Mouse (Mus musculus) midbrain, embryonic 16.5 days (tissue): Measurements from ENCODE around the gene Tbc1d9b. TPM values are rescaled to one million over a fixed set of nuclear protein-coding genes. Genes with fewer than 3 reads are reported as not detected.
"Not testable (repeated sequence)": the region's sequence is repeated elsewhere in the genome, so short reads cannot be mapped to it uniquely, and the experiment has no call there.

Source experiments
- ATAC-seq: fragments of 200-750 bp; cut with Nextera tagmentation; 2 replicates; pipeline ENCODE4 v1.8.0; 2017; ENCODE audit warnings: moderate TSS enrichment
- H3K27ac ChIP-seq: fragments of 300-500 bp; sonication (generic); 2 replicates; pipeline ENCODE4 v1.5.1; 2014; ENCODE audit warnings: mild to moderate bottlenecking, low read length, mixed read lengths
- H3K27me3 ChIP-seq: fragments of 300-500 bp; sonication (generic); 2 replicates; pipeline ENCODE4 v1.6.1; 2014; ENCODE audit warnings: low read depth, low read length, mixed read lengths; ENCODE audit not compliant: control insufficient read depth, insufficient read depth
- H3K36me3 ChIP-seq: fragments of 300-500 bp; sonication (generic); 2 replicates; pipeline ENCODE4 v1.6.1; 2014; ENCODE audit warnings: mild to moderate bottlenecking, low read length, moderate library complexity, mixed read lengths; ENCODE audit not compliant: control insufficient read depth, insufficient read depth
- H3K4me1 ChIP-seq: fragments of 300-500 bp; sonication (generic); 2 replicates; pipeline ENCODE4 v1.6.1; 2014; ENCODE audit warnings: mild to moderate bottlenecking, low read length, mixed read lengths; ENCODE audit not compliant: control insufficient read depth, insufficient read depth
- H3K4me2 ChIP-seq: fragments of 300-500 bp; sonication (generic); 2 replicates; pipeline ENCODE4 v1.6.1; 2014; ENCODE audit warnings: mild to moderate bottlenecking, low read length, mixed read lengths
- H3K4me3 ChIP-seq: fragments of 300-500 bp; sonication (generic); 2 replicates; pipeline ENCODE4 v1.5.1; 2014; ENCODE audit warnings: low read depth, mild to moderate bottlenecking, low read length, moderate library complexity, mixed read lengths
- H3K9ac ChIP-seq: fragments of 300-500 bp; sonication (generic); 2 replicates; pipeline ENCODE4 v1.6.1; 2014; ENCODE audit warnings: low read depth, low read length, mixed read lengths
- H3K9me3 ChIP-seq: fragments of 300-500 bp; sonication (generic); replicated peaks from 2 replicates; pipeline ENCODE4 v1.6.1; 2014; ENCODE audit warnings: mild to moderate bottlenecking, low read length, mixed read lengths; ENCODE audit not compliant: control insufficient read depth, poor library complexity, severe bottlenecking
- WGBS: fragments of 180-500 bp; shearing (Covaris S2); extraction: QIAGEN DNeasy Blood & Tissue Kit; methylation state at CpG from one replicate; pipeline ENCODE4 v1.1.7; 2014; 5-methylcytosine and 5-hydroxymethylcytosine counted together
- polyA plus RNA-seq: library from polyadenylated mRNA; unstranded; fragments of >200 nt; fragmentation: Nextera tagmentation; extraction: Ambion mirVana; gene quantifications from 2 replicates; pipeline ENCODE4 v1.2.1, GENCODE M21; 2015

The Tbc1d9b gene
- polyA plus RNA-seq, 1 experiment from 2014 or later = 38.4 TPM

GRCm38 (mm10) chr11:50100548-50101307 lies 30.5 kb upstream of the Tbc1d9b start:
- Histone ChIP-seq H3K27ac (no peak overlapping the region), H3K9ac (no peak overlapping the region), H3K27me3 (no peaks in the 10 kb centered on the region), H3K4me1 (no peaks in the 10 kb centered on the region), H3K36me3 (peaks cover 16% of the 10 kb centered on the region), H3K4me3 (no peak overlapping the region), H3K9me3 (no peaks in the 10 kb centered on the region), H3K4me2 (no peak overlapping the region)
- 75% methylated on average over 2 of the region's 2 CpGs for WGBS
- no peak for ATAC-seq

GRCm38 (mm10) chr11:50101962-50102361 lies 29.2 kb upstream of the Tbc1d9b start:
- H3K4me2 ChIP-seq, H3K4me1 ChIP-seq, H3K4me3 ChIP-seq, ATAC-seq, H3K9me3 ChIP-seq, H3K27ac ChIP-seq, H3K27me3 ChIP-seq, H3K9ac ChIP-seq: not testable (repeated sequence)
- WGBS = 97% methylated on average over 4 of the region's 4 CpGs
- peaks cover 15% of the 10 kb centered on the region for H3K36me3 ChIP-seq

- Histone ChIP-seq H3K27ac (no peak overlapping the region), H3K36me3 (peaks cover 9% of the 10 kb centered on the region), H3K9me3 (no peaks in the 10 kb centered on the region), H3K4me2 (no peak overlapping the region), H3K4me1 (no peaks in the 10 kb centered on the region), H3K9ac (no peak overlapping the region), H3K27me3 (no peaks in the 10 kb centered on the region), H3K4me3 (no peak overlapping the region)
- ATAC-seq = no peak
- WGBS = 92% methylated on average over 6 of the region's 6 CpGs
Observed at GRCm38 (mm10) chr11:50104016-50104415, 27.2 kb upstream of the Tbc1d9b start.

- Histone ChIP-seq H3K4me2 (no peak overlapping the region), H3K4me3 (no peak overlapping the region), H3K9me3 (no peaks in the 10 kb centered on the region), H3K9ac (no peak overlapping the region), H3K4me1 (no peaks in the 10 kb centered on the region), H3K27ac (no peak overlapping the region), H3K36me3 (peaks cover 5% of the 10 kb centered on the region), H3K27me3 (no peaks in the 10 kb centered on the region)
- ATAC-seq = no peak
- WGBS = 94% methylated on average over 5 of the region's 5 CpGs
Observed at GRCm38 (mm10) chr11:50105237-50105636, 26.0 kb upstream of the Tbc1d9b start.

- no peaks in the 10 kb centered on the region for H3K4me1 ChIP-seq
- ATAC-seq = no peak
- 89% methylated on average over 7 of the region's 7 CpGs for WGBS
Observed at GRCm38 (mm10) chr11:50106024-50106423, 25.2 kb upstream of the Tbc1d9b start.

GRCm38 (mm10) chr11:50108823-50109244 lies 22.4 kb upstream of the Tbc1d9b start:
- Histone ChIP-seq H3K4me2 (no peak overlapping the region), H3K9me3 (no peaks in the 10 kb centered on the region), H3K4me3 (no peak overlapping the region), H3K27ac (no peak overlapping the region), H3K4me1 (no peaks in the 10 kb centered on the region), H3K9ac (no peak overlapping the region), H3K36me3 (peaks cover 5% of the 10 kb centered on the region), H3K27me3 (no peaks in the 10 kb centered on the region)
- WGBS = 72% methylated on average over 8 of the region's 8 CpGs
- no peak for ATAC-seq

More at GRCm38 (mm10) chr11:50106024-50106423, 25.2 kb upstream of the Tbc1d9b start:
- H3K9me3 ChIP-seq = no peaks in the 10 kb centered on the region
- peaks cover 5% of the 10 kb centered on the region for H3K36me3 ChIP-seq
- no peak overlapping the region for H3K4me3 ChIP-seq
- H3K4me2 ChIP-seq = no peak overlapping the region
- H3K9ac ChIP-seq = no peak overlapping the region
- H3K27me3 ChIP-seq = no peaks in the 10 kb centered on the region
- no peak overlapping the region for H3K27ac ChIP-seq

- no peaks in the 10 kb centered on the region for H3K9me3 ChIP-seq
- H3K27ac ChIP-seq = no peak overlapping the region
- no peak overlapping the region for H3K4me3 ChIP-seq
- no peaks in the 10 kb centered on the region for H3K4me1 ChIP-seq
- no peaks in the 10 kb centered on the region for H3K27me3 ChIP-seq
- 16% methylated on average over 5 of the region's 5 CpGs for WGBS
- ATAC-seq = no peak
- no peak overlapping the region for H3K9ac ChIP-seq
- H3K4me2 ChIP-seq = no peak overlapping the region
- peaks cover 5% of the 10 kb centered on the region for H3K36me3 ChIP-seq
Observed at GRCm38 (mm10) chr11:50114329-50114728, 16.9 kb upstream of the Tbc1d9b start.

- no peak overlapping the region for H3K27ac ChIP-seq
Observed at GRCm38 (mm10) chr11:50122631-50123081, 8.5 kb upstream of the Tbc1d9b start.

GRCm38 (mm10) chr11:50127781-50128180 lies 3.4 kb upstream of the Tbc1d9b start:
- Histone ChIP-seq H3K4me3 (no peak overlapping the region), H3K4me1 (peaks cover 14% of the 10 kb centered on the region), H3K27ac (no peak overlapping the region), H3K4me2 (peak overlapping the region; percentile 28; the same call in 1 of the 2 replicates), H3K36me3 (no peaks in the 10 kb centered on the region; the same call in 1 of the 2 replicates), H3K9ac (no peak overlapping the region), H3K27me3 (no peaks in the 10 kb centered on the region), H3K9me3 (no peaks in the 10 kb centered on the region)
- no peak for ATAC-seq
- 3% methylated on average over 10 of the region's 10 CpGs for WGBS

More at GRCm38 (mm10) chr11:50122631-50123081, 8.5 kb upstream of the Tbc1d9b start:
- ATAC-seq = no peak
- Histone ChIP-seq H3K4me1 (no peaks in the 10 kb centered on the region), H3K9me3 (no peaks in the 10 kb centered on the region), H3K27me3 (no peaks in the 10 kb centered on the region), H3K4me2 (no peak overlapping the region), H3K9ac (no peak overlapping the region), H3K36me3 (peaks cover 13% of the 10 kb centered on the region; the same call in 1 of the 2 replicates), H3K4me3 (no peak overlapping the region)
- 86% methylated on average over 8 of the region's 8 CpGs for WGBS
